Mouse (Mus musculus) right cerebral cortex, postnatal 36 days (tissue): ENCODE data around the gene Mfsd4b2.

ENCODE experiments used
- DNase-seq, 2 experiments: peaks; one replicate each; pipeline ENCODE4 v3.0.0; 2022; ENCODE audit warnings: low spot score in 2 of 2, mixed read lengths in 1 of 2

The Mfsd4b2 gene

DNA sequence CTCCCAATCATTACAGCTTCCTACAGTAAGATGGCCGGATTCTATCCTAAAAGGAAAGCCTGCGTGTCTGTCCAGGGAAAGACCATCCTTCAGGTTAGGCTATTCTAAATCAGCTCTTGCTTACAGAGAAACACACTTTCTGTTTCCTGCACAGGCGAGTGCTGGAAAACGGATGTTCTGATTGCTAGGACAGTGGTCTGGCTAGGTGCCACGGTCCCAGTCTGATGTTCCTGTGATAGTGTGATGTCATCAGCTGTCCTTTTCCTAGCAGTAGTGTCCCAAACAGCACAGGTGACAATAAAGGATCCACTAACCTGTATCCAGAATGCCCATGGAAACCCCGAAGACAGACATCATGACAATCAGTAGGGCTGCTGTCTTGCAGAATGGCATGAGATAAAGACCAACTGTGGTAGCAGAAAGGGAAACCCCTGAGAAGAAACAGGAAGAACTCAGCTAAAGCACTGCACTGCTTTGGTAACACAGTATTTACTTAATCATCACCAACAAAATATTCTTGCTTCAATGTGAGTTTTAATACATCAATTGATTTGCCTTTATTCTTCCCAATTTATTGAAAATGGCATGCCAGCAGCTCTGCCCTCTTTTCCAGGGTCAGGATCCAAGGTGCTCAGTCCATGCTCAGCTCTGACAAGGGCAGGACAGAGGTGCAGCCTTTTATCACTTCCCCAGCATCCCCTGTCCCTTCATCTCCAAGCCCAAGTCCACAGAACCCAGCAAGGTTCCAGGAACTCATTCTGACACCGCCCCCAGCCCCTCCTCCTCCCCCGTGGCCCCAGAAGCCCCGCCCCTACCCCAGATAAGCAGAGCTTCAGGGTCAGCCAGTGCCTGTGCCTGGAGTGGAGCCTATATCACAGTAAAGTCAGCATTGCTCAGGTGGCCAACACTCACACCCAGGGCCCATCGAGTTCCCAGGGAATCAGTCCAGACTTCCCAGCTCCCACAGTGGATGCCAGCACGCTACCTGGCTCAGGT is 32.7 kb downstream of the Mfsd4b2 start:
- DNase-seq: no peak

DNA sequence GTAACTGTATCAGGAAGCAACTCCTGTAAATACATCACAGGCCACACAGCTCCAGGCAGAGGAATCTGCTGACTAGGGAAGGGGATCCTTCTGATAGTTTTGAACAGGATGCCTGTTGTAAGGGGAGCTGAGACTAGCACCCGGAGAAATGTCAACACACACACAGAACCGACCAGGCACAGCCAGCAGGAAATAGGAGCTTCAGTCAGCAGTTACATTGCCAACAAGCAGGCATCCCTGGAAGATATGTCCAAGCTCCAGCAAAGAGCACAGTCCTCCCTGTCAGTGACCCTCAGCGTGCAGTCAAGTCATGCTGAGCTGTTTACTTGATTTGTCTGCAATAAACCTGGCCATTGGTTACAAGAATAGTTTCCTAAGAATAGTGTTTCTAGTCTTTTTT is 38.1 kb downstream of the Mfsd4b2 start:
- DNase-seq: no peak
